Mouse (Mus musculus) forebrain, embryonic 12.5 days (tissue): ENCODE data around the gene Ttc12. TPM values are rescaled to one million over a fixed set of nuclear protein-coding genes. Genes with fewer than 3 reads are reported as not detected.

Source experiments
- ATAC-seq: fragments of 200-750 bp; cut with Nextera tagmentation; 2 replicates; pipeline ENCODE4 v1.8.0; 2017; ENCODE audit warnings: moderate TSS enrichment; ENCODE audit not compliant: low FRiP score
- H3K27ac ChIP-seq: fragments of 300-500 bp; sonication (generic); 2 replicates; pipeline ENCODE4 v1.5.1; 2016; ENCODE audit warnings: mild to moderate bottlenecking
- H3K27me3 ChIP-seq: fragments of 300-500 bp; sonication (generic); 2 replicates; pipeline ENCODE4 v1.6.1; 2016; ENCODE audit warnings: mild to moderate bottlenecking
- H3K36me3 ChIP-seq: fragments of 300-500 bp; sonication (generic); replicated peaks from 2 replicates; pipeline ENCODE4 v1.6.1; 2016; ENCODE audit warnings: mild to moderate bottlenecking
- H3K4me1 ChIP-seq: fragments of 300-500 bp; sonication (generic); 2 replicates; pipeline ENCODE4 v1.6.1; 2016
- H3K4me2 ChIP-seq: fragments of 300-500 bp; sonication (generic); 2 replicates; pipeline ENCODE4 v1.6.1; 2016; ENCODE audit warnings: mild to moderate bottlenecking, moderate library complexity
- H3K4me3 ChIP-seq: fragments of 300-500 bp; sonication (generic); replicated peaks from 2 replicates; pipeline ENCODE4 v1.5.1; 2016; ENCODE audit warnings: mild to moderate bottlenecking
- H3K9ac ChIP-seq: fragments of 300-500 bp; sonication (generic); 2 replicates; pipeline ENCODE4 v1.6.1; 2016; ENCODE audit warnings: mild to moderate bottlenecking
- H3K9me3 ChIP-seq: fragments of 300-500 bp; sonication (generic); 2 replicates; pipeline ENCODE4 v1.6.1; 2016
- WGBS: fragments of 180-500 bp; shearing (Covaris S2); methylation state at CpG from one replicate; pipeline ENCODE4 v1.1.7; 2016; 5-methylcytosine and 5-hydroxymethylcytosine counted together
- polyA plus RNA-seq: library from polyadenylated mRNA; unstranded; fragments of >200 nt; fragmentation: Nextera tagmentation; extraction: Ambion mirVana; gene quantifications from 2 replicates; pipeline ENCODE4 v1.2.1, GENCODE M21; 2016

The Ttc12 gene
- polyA plus RNA-seq, 1 experiment from 2014 or later, result 1.4 TPM

GRCm38 (mm10) chr9:49487657-49487943 is 1.6 kb upstream of the Ttc12 start:
- H3K4me2 ChIP-seq, result no peak overlapping the region
- no peak overlapping the region for H3K4me3 ChIP-seq
- no peak for ATAC-seq
- H3K27ac ChIP-seq, result no peak overlapping the region
- no peak overlapping the region for H3K9ac ChIP-seq
- WGBS, result 86% methylated on average over 6 of the region's 6 CpGs
- no peaks in the 10 kb centered on the region for H3K9me3 ChIP-seq
- peaks cover 24% of the 10 kb centered on the region for H3K4me1 ChIP-seq
- H3K27me3 ChIP-seq, result peaks cover 33% of the 10 kb centered on the region
- no peaks in the 10 kb centered on the region for H3K36me3 ChIP-seq

GRCm38 (mm10) chr9:49486805-49487656 is 1.0 kb upstream of the Ttc12 start:
- ATAC-seq, result no peak
- H3K4me3 ChIP-seq, result no peak overlapping the region
- H3K27me3 ChIP-seq, result peaks cover 32% of the 10 kb centered on the region
- no peak overlapping the region for H3K9ac ChIP-seq
- WGBS, result 72% methylated on average over 9 of the region's 9 CpGs
- H3K9me3 ChIP-seq, result no peaks in the 10 kb centered on the region
- H3K27ac ChIP-seq, result no peak overlapping the region
- H3K4me2 ChIP-seq, result no peak overlapping the region
- H3K36me3 ChIP-seq, result no peaks in the 10 kb centered on the region
- peaks cover 24% of the 10 kb centered on the region for H3K4me1 ChIP-seq

GRCm38 (mm10) chr9:49485250-49485891 is 654 bp downstream of the Ttc12 start:
- Histone ChIP-seq H3K4me1 (peaks cover 24% of the 10 kb centered on the region), H3K4me3 (peak overlapping the region; percentile 53), H3K9me3 (no peaks in the 10 kb centered on the region), H3K4me2 (peak overlapping the region; percentile 87), H3K27me3 (peaks cover 28% of the 10 kb centered on the region), H3K27ac (0 out of 2 replicates have a peak overlapping the region, but pooled peaks have one; percentile 31), H3K9ac (peak overlapping the region; percentile 54), H3K36me3 (no peaks in the 10 kb centered on the region)
- ATAC-seq, result peak; percentile 47
- 3% methylated on average over 21 of the region's 21 CpGs for WGBS

- WGBS, result 32% methylated on average over 10 of the region's 10 CpGs
- no peaks in the 10 kb centered on the region for H3K36me3 ChIP-seq
- ATAC-seq, result no peak; the same call in 1 of the 2 replicates
- H3K4me2 ChIP-seq, result peak overlapping the region; percentile 24; the same call in 1 of the 2 replicates
- H3K9me3 ChIP-seq, result no peaks in the 10 kb centered on the region
- no peak overlapping the region for H3K4me3 ChIP-seq
- H3K4me1 ChIP-seq, result peaks cover 24% of the 10 kb centered on the region
- no peak overlapping the region for H3K27ac ChIP-seq
- H3K27me3 ChIP-seq, result peaks cover 19% of the 10 kb centered on the region
- H3K9ac ChIP-seq, result no peak overlapping the region
These were observed 2.7 kb downstream of the Ttc12 start for GRCm38 (mm10) chr9:49483316-49483715.

- Histone ChIP-seq H3K27me3 (no peaks in the 10 kb centered on the region), H3K4me3 (no peak overlapping the region), H3K9me3 (no peaks in the 10 kb centered on the region), H3K4me1 (peaks cover 2% of the 10 kb centered on the region; the same call in 1 of the 2 replicates), H3K4me2 (no peak overlapping the region), H3K27ac (no peak overlapping the region), H3K9ac (no peak overlapping the region), H3K36me3 (no peaks in the 10 kb centered on the region)
- ATAC-seq, result no peak
- whole genome bisulfite sequencing, result 81% methylated on average over 11 of the region's 11 CpGs
These were observed 13.9 kb downstream of the Ttc12 start for GRCm38 (mm10) chr9:49472126-49472525.

GRCm38 (mm10) chr9:49470946-49471345 is 15.1 kb downstream of the Ttc12 start:
- no peaks in the 10 kb centered on the region for H3K9me3 ChIP-seq
- H3K27ac ChIP-seq, result no peak overlapping the region
- no peak overlapping the region for H3K4me2 ChIP-seq
- H3K36me3 ChIP-seq, result no peaks in the 10 kb centered on the region
- H3K27me3 ChIP-seq, result no peaks in the 10 kb centered on the region
- no peak overlapping the region for H3K4me3 ChIP-seq
- peaks cover 2% of the 10 kb centered on the region; the same call in 1 of the 2 replicates for H3K4me1 ChIP-seq
- no peak for ATAC-seq
- no peak overlapping the region for H3K9ac ChIP-seq
- WGBS, result 92% methylated on average over 6 of the region's 6 CpGs

GRCm38 (mm10) chr9:49470006-49470405 is 16.0 kb downstream of the Ttc12 start:
- ATAC-seq, result no peak
- H3K9me3 ChIP-seq, result no peaks in the 10 kb centered on the region
- 95% methylated on average over 19 of the region's 19 CpGs for WGBS

GRCm38 (mm10) chr9:49456136-49456535 is 29.9 kb downstream of the Ttc12 start:
- Histone ChIP-seq H3K4me1 (no peaks in the 10 kb centered on the region), H3K27me3 (no peaks in the 10 kb centered on the region), H3K27ac (no peak overlapping the region), H3K9me3 (no peaks in the 10 kb centered on the region), H3K4me2 (no peak overlapping the region), H3K36me3 (no peaks in the 10 kb centered on the region), H3K9ac (no peak overlapping the region), H3K4me3 (no peak overlapping the region)
- WGBS, result 86% methylated on average over 3 of the region's 3 CpGs
- ATAC-seq, result no peak

More at GRCm38 (mm10) chr9:49470006-49470405, 16.0 kb downstream of the Ttc12 start:
- no peaks in the 10 kb centered on the region for H3K36me3 ChIP-seq
- H3K4me2 ChIP-seq, result no peak overlapping the region
- no peak overlapping the region for H3K9ac ChIP-seq
- H3K4me1 ChIP-seq, result peaks cover 2% of the 10 kb centered on the region; the same call in 1 of the 2 replicates
- H3K27ac ChIP-seq, result no peak overlapping the region
- no peak overlapping the region for H3K4me3 ChIP-seq
- H3K27me3 ChIP-seq, result no peaks in the 10 kb centered on the region

- Histone ChIP-seq H3K4me2 (no peak overlapping the region), H3K9ac (no peak overlapping the region), H3K27me3 (no peaks in the 10 kb centered on the region), H3K4me3 (no peak overlapping the region), H3K9me3 (no peaks in the 10 kb centered on the region), H3K27ac (no peak overlapping the region), H3K36me3 (no peaks in the 10 kb centered on the region), H3K4me1 (no peaks in the 10 kb centered on the region)
- no peak for ATAC-seq
- WGBS, result 97% methylated on average over 1 of the region's 1 CpGs
These were observed 33.6 kb downstream of the Ttc12 start for GRCm38 (mm10) chr9:49452396-49452795.

GRCm38 (mm10) chr9:49450491-49450890 is 35.5 kb downstream of the Ttc12 start:
- WGBS, result 78% methylated on average over 3 of the region's 3 CpGs
- ATAC-seq, result no peak
- Histone ChIP-seq H3K4me2 (no peak overlapping the region), H3K27ac (no peak overlapping the region), H3K4me1 (no peaks in the 10 kb centered on the region), H3K4me3 (no peak overlapping the region), H3K9me3 (no peaks in the 10 kb centered on the region), H3K36me3 (no peaks in the 10 kb centered on the region), H3K27me3 (no peaks in the 10 kb centered on the region), H3K9ac (no peak overlapping the region)

- H3K4me3 ChIP-seq, result no peak overlapping the region
- no peak overlapping the region for H3K27ac ChIP-seq
- H3K9me3 ChIP-seq, result no peaks in the 10 kb centered on the region
- no peak overlapping the region for H3K9ac ChIP-seq
- WGBS, result 75% methylated on average over 3 of the region's 3 CpGs
- no peaks in the 10 kb centered on the region for H3K36me3 ChIP-seq
- no peak overlapping the region for H3K4me2 ChIP-seq
- no peaks in the 10 kb centered on the region for H3K4me1 ChIP-seq
- ATAC-seq, result no peak
- no peaks in the 10 kb centered on the region for H3K27me3 ChIP-seq
These were observed 43.4 kb downstream of the Ttc12 start for GRCm38 (mm10) chr9:49442621-49443020.

GRCm38 (mm10) chr9:49427478-49427877 is 58.5 kb downstream of the Ttc12 start:
- 77% methylated on average over 5 of the region's 5 CpGs for WGBS
- no peak for ATAC-seq
- H3K36me3 ChIP-seq, result no peaks in the 10 kb centered on the region
- H3K9me3 ChIP-seq, result no peaks in the 10 kb centered on the region
- no peak overlapping the region for H3K9ac ChIP-seq
- H3K4me2 ChIP-seq, result no peak overlapping the region
- no peak overlapping the region for H3K4me3 ChIP-seq
- no peak overlapping the region for H3K27ac ChIP-seq
- H3K4me1 ChIP-seq, result peaks cover 5% of the 10 kb centered on the region
- H3K27me3 ChIP-seq, result no peaks in the 10 kb centered on the region; the same call in 1 of the 2 replicates
